Mouse (Mus musculus) common myeloid progenitor, adult 5-6 weeks (primary cell): ENCODE data around the gene Crhbp. TPM values are rescaled to one million over a fixed set of nuclear protein-coding genes. Genes with fewer than 3 reads are reported as not detected.
A peak's percentile ranks its signal among the peaks of the same experiment; 100 is the strongest.

ENCODE experiments used
- ATAC-seq: replicated peaks from 2 replicates; pipeline ENCODE4 v1.8.0; 2016; ENCODE audit warnings: low read depth, mild to moderate bottlenecking, moderate TSS enrichment, inconsistent platforms; ENCODE audit not compliant: poor library complexity, severe bottlenecking
- total RNA-seq: library from RNA; stranded (forward); fragments of 200-1000, 187-1606 nt; gene quantifications from 2 replicates; pipeline ENCODE4 v1.2.3, GENCODE M21; 2017

Crhbp gene
- total RNA-seq, 1 experiment from 2014 or later: not detected

- ATAC-seq: no peak
These were observed 19.8 kb downstream of the Crhbp start for GRCm38 (mm10) chr13:95424932-95425331.

GRCm38 (mm10) chr13:95419204-95419749, 25.4 kb downstream of the Crhbp start:
- peak; percentile 50 for ATAC-seq

- ATAC-seq: peak; percentile 71; the same call in 1 of the 2 replicates
These were observed 26.0 kb downstream of the Crhbp start for GRCm38 (mm10) chr13:95418575-95419203.

GRCm38 (mm10) chr13:95412257-95412656, 32.5 kb downstream of the Crhbp start:
- no peak for ATAC-seq

- no peak for ATAC-seq
These were observed 51.5 kb downstream of the Crhbp start for GRCm38 (mm10) chr13:95393242-95393641.

DNA sequence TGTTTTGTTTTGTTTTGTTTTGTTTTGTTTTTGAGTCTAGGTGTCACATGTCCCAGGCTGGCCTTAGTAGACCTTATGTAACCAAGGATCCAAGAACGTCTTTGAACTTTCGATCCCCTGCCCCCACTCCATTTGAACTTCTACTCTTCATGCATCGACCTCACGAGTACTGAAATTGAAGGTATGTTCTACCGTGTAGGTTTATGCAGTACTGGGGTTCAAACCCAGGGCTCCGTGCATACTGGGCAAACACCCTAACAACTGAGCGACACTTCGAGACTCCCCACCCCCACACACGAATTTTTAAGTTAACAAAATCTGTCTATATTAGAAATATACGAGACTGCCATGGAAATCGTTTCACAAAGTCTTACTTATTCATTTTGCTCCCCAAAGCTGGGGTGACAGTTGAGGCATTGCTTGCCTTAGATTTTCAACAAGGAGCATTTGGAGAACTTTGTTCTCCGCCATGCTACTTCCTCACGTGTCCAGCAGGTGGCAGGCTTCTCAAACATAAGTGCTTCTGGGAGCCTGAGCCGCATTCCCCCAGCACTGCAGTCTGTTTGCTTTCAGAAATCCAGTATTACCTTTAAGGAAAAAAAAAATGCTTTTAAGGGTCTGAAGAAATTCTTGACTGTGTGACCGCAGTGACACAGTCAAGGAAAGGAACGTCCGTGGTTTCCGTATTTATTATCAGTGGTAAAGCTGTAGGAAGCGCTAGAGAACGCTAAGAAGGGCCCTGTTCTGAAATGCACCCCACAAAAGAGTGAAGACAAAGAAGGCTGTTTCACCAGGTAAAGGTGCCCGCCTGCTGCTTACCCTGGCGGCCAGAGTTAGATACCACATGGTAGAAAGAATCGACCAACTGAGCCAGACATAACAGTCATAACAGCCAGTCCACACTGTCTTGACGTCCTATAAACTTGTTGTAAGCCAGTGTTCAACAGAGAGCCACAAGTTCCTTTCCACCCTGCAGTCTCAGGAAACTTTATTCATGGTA, 54.6 kb downstream of the Crhbp start:
- ATAC-seq: peak; percentile 91

DNA sequence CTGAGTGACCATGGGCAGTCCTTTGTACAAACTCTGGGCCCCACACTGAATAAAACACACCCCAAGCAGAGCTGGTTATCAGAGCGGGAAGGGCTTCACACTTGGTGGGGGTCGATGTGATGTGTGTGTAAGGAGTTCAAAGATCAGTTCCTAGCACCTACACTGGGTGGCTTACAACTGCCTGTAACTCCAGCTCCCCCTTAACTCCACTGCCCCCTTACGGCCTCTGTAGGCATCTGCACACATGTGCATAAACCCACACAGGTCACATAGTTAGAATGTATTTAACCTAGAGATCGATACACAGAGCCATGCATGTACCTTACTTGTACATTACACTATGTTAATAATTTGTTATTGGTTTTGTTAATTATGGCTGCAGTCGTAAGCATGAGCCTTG, 56.5 kb downstream of the Crhbp start:
- no peak for ATAC-seq

GRCm38 (mm10) chr13:95382418-95382817, 62.3 kb downstream of the Crhbp start:
- peak; percentile 97 for ATAC-seq

Other genes starting within 250 kb of the Crhbp start
- 0.73 and 0.87 TPM in 2 replicates for gene Pde8b, start 194.6 kb downstream of the Crhbp start, total RNA-seq
- 9.8 and 12.6 TPM in 2 replicates for gene Zbed3, start 121.3 kb downstream of the Crhbp start, total RNA-seq
- 56.7 and 63.6 TPM in 2 replicates for gene Aggf1, start 69.6 kb downstream of the Crhbp start, total RNA-seq
- not detected in 2 replicates for gene S100z, start 33.8 kb upstream of the Crhbp start, total RNA-seq
- 0.10 and 0.78 TPM in 2 replicates for gene F2rl1, start 80.3 kb upstream of the Crhbp start, total RNA-seq
- gene F2r, start 173.6 kb upstream of the Crhbp start, total RNA-seq: 59.5 and 70.5 TPM in 2 replicates